Mouse (Mus musculus): ENCODE measurements around the gene Tspan5.

DNA sequence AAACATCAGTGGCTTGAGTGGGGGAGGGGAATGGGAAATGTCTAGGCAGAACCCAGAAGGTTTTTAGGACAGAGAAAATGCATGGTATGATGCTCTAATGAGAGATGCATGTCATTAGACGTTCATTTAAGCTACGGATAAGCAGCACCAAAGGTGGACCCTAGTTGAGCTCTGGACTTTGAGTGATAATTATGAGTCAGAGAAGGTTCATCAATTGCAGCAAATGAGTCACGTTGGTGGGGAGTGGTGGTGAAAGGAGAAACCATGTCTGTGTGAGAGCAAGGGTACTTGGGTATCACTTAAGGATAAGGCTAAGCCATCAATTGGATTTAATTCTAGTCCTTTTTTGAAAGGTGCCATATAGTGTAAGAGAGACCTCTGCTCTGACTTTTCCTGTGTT lies 1.7 kb upstream of the Tspan5 start:
- TF ChIP-seq CTCF (IDR thresholded peaks at IDR 0.05; ENCODE audit: low read depth), result no peak
- TF ChIP-seq EP300 (IDR thresholded peaks at IDR 0.05; ENCODE audit: low read depth), result no peak
